Mouse (Mus musculus) lung, embryonic 14.5 days (tissue): Measurements from ENCODE around the gene Nek6. TPM values are rescaled to one million over a fixed set of nuclear protein-coding genes. Genes with fewer than 3 reads are reported as not detected.

Experiments
- ATAC-seq: fragments of 200-750 bp; cut with Nextera tagmentation; 2 replicates; pipeline ENCODE4 v1.8.0; 2017; ENCODE audit warnings: mild to moderate bottlenecking, moderate TSS enrichment, moderate library complexity; ENCODE audit not compliant: insufficient read depth
- DNase-seq: peaks from one replicate; pipeline ENCODE4 v3.0.0-alpha.2; 2015
- H3K27ac ChIP-seq: fragments of 300-500 bp; sonication (generic); 2 replicates; pipeline ENCODE4 v1.5.1; 2014; ENCODE audit warnings: low read depth, mild to moderate bottlenecking, moderate library complexity
- H3K27me3 ChIP-seq: fragments of 300-500 bp; sonication (generic); 2 replicates; pipeline ENCODE4 v1.6.1; 2014; ENCODE audit warnings: low read length, control low read depth; ENCODE audit not compliant: insufficient read depth
- H3K36me3 ChIP-seq: fragments of 300-500 bp; sonication (generic); 2 replicates; pipeline ENCODE4 v1.6.1; 2014; ENCODE audit warnings: control low read depth; ENCODE audit not compliant: insufficient read depth
- H3K4me1 ChIP-seq: fragments of 300-500 bp; sonication (generic); 2 replicates; pipeline ENCODE4 v1.6.1; 2014; ENCODE audit warnings: antibody characterized with exemption, control low read depth; ENCODE audit not compliant: insufficient read depth
- H3K4me2 ChIP-seq: fragments of 300-500 bp; sonication (generic); 2 replicates; pipeline ENCODE4 v1.6.1; 2014; ENCODE audit warnings: mild to moderate bottlenecking
- H3K4me3 ChIP-seq: fragments of 300-500 bp; sonication (generic); 2 replicates; pipeline ENCODE4 v1.5.1; 2014; ENCODE audit warnings: low read depth, low read length
- H3K9ac ChIP-seq: fragments of 300-500 bp; sonication (generic); 2 replicates; pipeline ENCODE4 v1.6.1; 2014
- H3K9me3 ChIP-seq: fragments of 300-500 bp; sonication (generic); 2 replicates; pipeline ENCODE4 v1.6.1; 2016; ENCODE audit warnings: low read depth, low read length, control low read depth
- CTCF ChIP-seq: IDR thresholded peaks from 2 replicates; pipeline ENCODE4 v1.5.1; 2016; ENCODE audit warnings: antibody characterized with exemption, low read depth
- WGBS: fragments of 180-500 bp; shearing (Covaris S2); extraction: QIAGEN DNeasy Blood & Tissue Kit; methylation state at CpG from one replicate; pipeline ENCODE4 v1.1.7; 2014; 5-methylcytosine and 5-hydroxymethylcytosine counted together
- polyA plus RNA-seq: library from polyadenylated mRNA; unstranded; fragments of >200 nt; fragmentation: Nextera tagmentation; extraction: Ambion mirVana; gene quantifications from 2 replicates; pipeline ENCODE4 v1.2.1, GENCODE M21; 2014

Gene Nek6
- polyA plus RNA-seq, 1 experiment from 2014 or later = 134 TPM

- Histone ChIP-seq H3K9me3 (no peaks in the 10 kb centered on the region), H3K36me3 (no peaks in the 10 kb centered on the region), H3K27ac (no peak overlapping the region), H3K4me1 (no peaks in the 10 kb centered on the region), H3K4me2 (no peak overlapping the region), H3K27me3 (no peaks in the 10 kb centered on the region), H3K9ac (no peak overlapping the region), H3K4me3 (no peak overlapping the region)
- 85% methylated on average over 4 of the region's 4 CpGs for WGBS
- ATAC-seq = no peak
- TF ChIP-seq CTCF = no peak
- no peak for DNase-seq
These were observed 32.8 kb upstream of the Nek6 start for GRCm38 (mm10) chr2:38478683-38479082.

- no peak for TF ChIP-seq CTCF
- Histone ChIP-seq H3K9me3 (no peaks in the 10 kb centered on the region), H3K4me2 (no peak overlapping the region), H3K4me1 (no peaks in the 10 kb centered on the region), H3K36me3 (no peaks in the 10 kb centered on the region), H3K27ac (no peak overlapping the region), H3K9ac (no peak overlapping the region), H3K27me3 (no peaks in the 10 kb centered on the region), H3K4me3 (no peak overlapping the region)
- WGBS = 70% methylated on average over 3 of the region's 3 CpGs
- ATAC-seq (no peak), DNase-seq (no peak)
These were observed 31.9 kb upstream of the Nek6 start for GRCm38 (mm10) chr2:38479541-38479940.

- no peak for ATAC-seq
These were observed 30.2 kb upstream of the Nek6 start for GRCm38 (mm10) chr2:38481166-38481778.

GRCm38 (mm10) chr2:38482122-38482521, 29.3 kb upstream of the Nek6 start:
- Histone ChIP-seq H3K27ac (no peak overlapping the region), H3K9ac (no peak overlapping the region), H3K4me1 (peaks cover 5% of the 10 kb centered on the region; the same call in 1 of the 2 replicates), H3K9me3 (no peaks in the 10 kb centered on the region), H3K4me2 (no peak overlapping the region), H3K27me3 (no peaks in the 10 kb centered on the region), H3K4me3 (no peak overlapping the region), H3K36me3 (no peaks in the 10 kb centered on the region)
- no peak for DNase-seq
- TF ChIP-seq CTCF = peak; percentile 27
- no peak for ATAC-seq
- 79% methylated on average over 3 of the region's 3 CpGs for WGBS

More at GRCm38 (mm10) chr2:38481166-38481778, 30.2 kb upstream of the Nek6 start:
- H3K4me1 ChIP-seq = peaks cover 3% of the 10 kb centered on the region; the same call in 1 of the 2 replicates
- H3K4me3 ChIP-seq = no peak overlapping the region
- TF ChIP-seq CTCF = no peak
- 71% methylated on average over 6 of the region's 6 CpGs for WGBS
- peak; percentile 26 for DNase-seq
- no peak overlapping the region for H3K4me2 ChIP-seq
- H3K27me3 ChIP-seq = no peaks in the 10 kb centered on the region
- peak overlapping the region; percentile 28; the same call in 1 of the 2 replicates for H3K27ac ChIP-seq
- H3K9ac ChIP-seq = no peak overlapping the region
- H3K36me3 ChIP-seq = no peaks in the 10 kb centered on the region
- no peaks in the 10 kb centered on the region for H3K9me3 ChIP-seq

- H3K27me3 ChIP-seq = no peaks in the 10 kb centered on the region
- 78% methylated on average over 7 of the region's 7 CpGs for WGBS
- H3K36me3 ChIP-seq = no peaks in the 10 kb centered on the region
- H3K9ac ChIP-seq = no peak overlapping the region
- ATAC-seq (no peak), DNase-seq (no peak)
- no peaks in the 10 kb centered on the region for H3K9me3 ChIP-seq
- H3K4me3 ChIP-seq = no peak overlapping the region
- H3K4me2 ChIP-seq = no peak overlapping the region
- peaks cover 5% of the 10 kb centered on the region; the same call in 1 of the 2 replicates for H3K4me1 ChIP-seq
- TF ChIP-seq CTCF = no peak
- no peak overlapping the region for H3K27ac ChIP-seq
These were observed 28.3 kb upstream of the Nek6 start for GRCm38 (mm10) chr2:38483058-38483704.

GRCm38 (mm10) chr2:38484556-38484955, 26.9 kb upstream of the Nek6 start:
- Histone ChIP-seq H3K9ac (no peak overlapping the region), H3K27me3 (no peaks in the 10 kb centered on the region), H3K4me2 (no peak overlapping the region), H3K4me1 (peaks cover 5% of the 10 kb centered on the region; the same call in 1 of the 2 replicates), H3K4me3 (no peak overlapping the region), H3K27ac (no peak overlapping the region), H3K9me3 (no peaks in the 10 kb centered on the region), H3K36me3 (no peaks in the 10 kb centered on the region)
- WGBS = 70% methylated on average over 11 of the region's 11 CpGs
- DNase-seq (no peak), ATAC-seq (no peak)
- TF ChIP-seq CTCF = no peak

- 79% methylated on average over 3 of the region's 3 CpGs for WGBS
- DNase-seq = no peak
- H3K4me2 ChIP-seq = no peak overlapping the region
- TF ChIP-seq CTCF = no peak
- ATAC-seq = no peak
- H3K27ac ChIP-seq = peak overlapping the region; percentile 83
- H3K9me3 ChIP-seq = no peaks in the 10 kb centered on the region
- H3K27me3 ChIP-seq = no peaks in the 10 kb centered on the region
- H3K9ac ChIP-seq = no peak overlapping the region
- peaks cover 5% of the 10 kb centered on the region; the same call in 1 of the 2 replicates for H3K4me1 ChIP-seq
- H3K36me3 ChIP-seq = no peaks in the 10 kb centered on the region
- H3K4me3 ChIP-seq = no peak overlapping the region
These were observed 26.0 kb upstream of the Nek6 start for GRCm38 (mm10) chr2:38485409-38485808.
